Mouse (Mus musculus) lung, embryonic 16.5 days (tissue): Measurements from ENCODE around the gene Map4. TPM values are rescaled to one million over a fixed set of nuclear protein-coding genes. Genes with fewer than 3 reads are reported as not detected.
A peak's percentile ranks its signal among the peaks of the same experiment; 100 is the strongest.

Experiments used
- ATAC-seq: fragments of 200-750 bp; cut with Nextera tagmentation; 2 replicates; pipeline ENCODE4 v1.8.0; 2017; ENCODE audit warnings: low read depth, mild to moderate bottlenecking, moderate library complexity
- H3K27ac ChIP-seq: fragments of 300-500 bp; sonication (generic); 2 replicates; pipeline ENCODE4 v1.5.1; 2014; ENCODE audit warnings: mild to moderate bottlenecking, control low read depth, low read length
- H3K27me3 ChIP-seq: fragments of 300-500 bp; sonication (generic); 2 replicates; pipeline ENCODE4 v1.6.1; 2014; ENCODE audit warnings: low read depth, low read length, mixed read lengths; ENCODE audit not compliant: control insufficient read depth, insufficient read depth
- H3K36me3 ChIP-seq: fragments of 300-500 bp; sonication (generic); 2 replicates; pipeline ENCODE4 v1.6.1; 2014; ENCODE audit warnings: low read length; ENCODE audit not compliant: control insufficient read depth, insufficient read depth
- H3K4me1 ChIP-seq: fragments of 300-500 bp; sonication (generic); replicated peaks from 2 replicates; pipeline ENCODE4 v1.6.1; 2014; ENCODE audit warnings: low read length, mixed read lengths; ENCODE audit not compliant: control insufficient read depth, insufficient read depth
- H3K4me2 ChIP-seq: fragments of 300-500 bp; sonication (generic); 2 replicates; pipeline ENCODE4 v1.6.1; 2014; ENCODE audit warnings: low read depth, low read length, control low read depth
- H3K4me3 ChIP-seq: fragments of 300-500 bp; sonication (generic); 2 replicates; pipeline ENCODE4 v1.5.1; 2014; ENCODE audit warnings: mild to moderate bottlenecking, low read length, control low read depth
- H3K9ac ChIP-seq: fragments of 300-500 bp; sonication (generic); 2 replicates; pipeline ENCODE4 v1.6.1; 2014; ENCODE audit warnings: low read length, control low read depth
- H3K9me3 ChIP-seq: fragments of 300-500 bp; sonication (generic); 2 replicates; pipeline ENCODE4 v1.6.1; 2016; ENCODE audit warnings: low read length; ENCODE audit not compliant: control insufficient read depth
- WGBS: fragments of 180-500 bp; shearing (Covaris S2); extraction: QIAGEN DNeasy Blood & Tissue Kit; methylation state at CpG from one replicate; pipeline ENCODE4 v1.1.7; 2014; 5-methylcytosine and 5-hydroxymethylcytosine counted together
- polyA plus RNA-seq: library from polyadenylated mRNA; unstranded; fragments of >200 nt; fragmentation: Nextera tagmentation; extraction: Ambion mirVana; gene quantifications from 2 replicates; pipeline ENCODE4 v1.2.1, GENCODE M21; 2015

Gene Map4
- polyA plus RNA-seq, 1 experiment from 2014 or later: 56.2 TPM

DNA sequence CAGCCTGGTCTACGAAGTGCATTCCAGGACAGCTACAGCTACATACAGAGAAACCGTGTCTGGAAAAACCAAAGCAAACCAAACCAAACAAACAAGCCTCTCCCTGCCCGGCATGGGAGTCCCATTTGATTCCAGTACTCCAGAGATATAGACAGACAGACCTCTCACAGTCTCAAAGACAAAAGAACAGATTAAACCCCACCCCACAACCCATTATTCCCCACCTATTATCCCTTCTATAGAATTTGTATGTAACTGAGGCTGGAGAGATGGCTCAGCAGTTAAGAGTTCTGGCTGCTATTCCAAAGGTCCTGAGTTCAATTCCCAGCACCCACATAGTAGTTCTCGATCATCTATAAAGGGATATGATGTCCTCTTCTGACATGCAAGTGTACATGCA, 21.3 kb upstream of the Map4 start:
- Histone ChIP-seq H3K4me3 (no peak overlapping the region), H3K9ac (no peak overlapping the region), H3K9me3 (no peaks in the 10 kb centered on the region), H3K36me3 (no peaks in the 10 kb centered on the region), H3K4me1 (peaks cover 3% of the 10 kb centered on the region; the same call in 1 of the 2 replicates), H3K4me2 (no peak overlapping the region), H3K27ac (no peak overlapping the region), H3K27me3 (no peaks in the 10 kb centered on the region)
- 81% methylated on average over 4 of the region's 4 CpGs for WGBS
- ATAC-seq: no peak

DNA sequence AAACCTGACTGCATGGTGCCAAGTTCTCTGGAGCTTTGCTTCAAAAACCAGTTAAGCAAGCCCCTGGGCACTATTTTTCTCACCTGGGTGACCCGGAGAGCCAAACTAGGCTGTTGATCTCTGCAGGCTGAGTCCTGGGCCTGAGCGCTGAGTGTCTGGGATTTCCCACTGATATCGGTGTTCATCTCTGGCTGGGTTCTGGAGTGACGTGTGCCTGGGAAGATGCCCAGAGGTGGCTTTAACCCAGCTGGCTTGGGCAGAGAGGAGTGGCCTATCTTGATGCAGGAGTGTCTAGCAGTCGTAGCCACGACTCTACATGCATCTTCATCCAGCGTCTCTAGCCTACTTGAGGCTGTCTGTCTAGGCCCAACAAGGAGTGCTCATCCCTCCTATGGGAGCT, 19.5 kb upstream of the Map4 start:
- Histone ChIP-seq H3K9me3 (no peaks in the 10 kb centered on the region), H3K4me3 (no peak overlapping the region), H3K9ac (no peak overlapping the region), H3K27ac (no peak overlapping the region), H3K27me3 (no peaks in the 10 kb centered on the region), H3K36me3 (no peaks in the 10 kb centered on the region), H3K4me1 (peaks cover 3% of the 10 kb centered on the region; the same call in 1 of the 2 replicates), H3K4me2 (no peak overlapping the region)
- WGBS: 75% methylated on average over 7 of the region's 7 CpGs
- ATAC-seq: no peak

DNA sequence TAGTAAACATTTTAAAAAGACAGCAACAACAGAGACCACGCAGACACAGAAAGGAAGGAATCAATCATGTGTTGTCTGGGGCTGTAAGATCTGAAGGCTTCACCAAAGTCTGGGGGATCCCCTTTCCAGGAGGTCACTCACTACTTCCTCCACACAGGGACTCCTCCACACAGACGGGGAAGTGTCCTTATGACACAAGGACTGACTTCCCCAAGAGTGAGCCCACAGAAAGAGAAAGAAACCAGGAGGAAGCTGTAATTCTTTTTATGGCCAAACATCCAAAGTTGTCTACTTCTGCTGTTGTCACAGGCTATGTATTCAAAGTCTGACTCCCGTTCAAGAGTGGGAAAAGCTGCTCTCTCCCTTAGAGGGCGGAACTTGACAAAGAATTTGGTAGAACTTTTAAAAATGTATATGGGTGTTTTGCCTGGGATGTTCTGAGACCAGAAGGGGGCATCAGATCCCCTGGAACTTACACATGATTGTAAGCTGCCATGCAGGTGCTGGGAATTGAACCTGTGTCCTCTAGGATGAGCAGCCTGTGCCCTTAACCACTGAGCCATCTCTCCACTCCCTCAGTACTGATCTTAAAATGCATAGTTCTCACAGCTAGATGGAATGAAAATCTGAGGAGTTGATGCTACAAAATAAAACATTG, 16.9 kb upstream of the Map4 start:
- H3K27ac ChIP-seq: no peak overlapping the region
- WGBS: 43% methylated on average over 4 of the region's 4 CpGs
- H3K27me3 ChIP-seq: no peaks in the 10 kb centered on the region
- no peaks in the 10 kb centered on the region for H3K4me1 ChIP-seq
- no peaks in the 10 kb centered on the region for H3K36me3 ChIP-seq
- no peaks in the 10 kb centered on the region for H3K9me3 ChIP-seq
- peak; percentile 17; the same call in 1 of the 2 replicates for ATAC-seq
- H3K4me3 ChIP-seq: no peak overlapping the region
- H3K9ac ChIP-seq: no peak overlapping the region
- no peak overlapping the region for H3K4me2 ChIP-seq

DNA sequence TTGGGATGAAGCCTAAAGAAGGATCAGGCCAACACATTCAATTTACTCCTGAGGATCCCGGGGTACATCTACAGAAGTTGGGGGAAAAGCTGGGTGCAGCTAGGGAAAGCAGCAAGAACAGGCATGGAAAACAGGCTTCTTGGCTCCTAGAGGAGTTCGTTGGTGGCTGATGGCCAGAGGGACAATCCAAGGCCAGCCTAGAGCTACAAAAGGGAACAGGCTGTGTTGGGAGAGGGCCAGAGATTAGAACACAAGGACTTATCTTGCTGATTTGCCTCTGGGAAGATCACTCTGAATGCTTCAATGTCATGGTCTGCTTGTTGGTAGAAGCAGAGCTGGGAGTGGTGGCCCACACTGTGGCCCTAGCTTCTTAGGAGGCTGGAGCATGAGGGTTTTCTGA, 13.3 kb upstream of the Map4 start:
- Histone ChIP-seq H3K4me3 (no peak overlapping the region), H3K4me1 (no peaks in the 10 kb centered on the region), H3K9me3 (no peaks in the 10 kb centered on the region), H3K27me3 (no peaks in the 10 kb centered on the region), H3K4me2 (no peak overlapping the region), H3K27ac (no peak overlapping the region), H3K9ac (no peak overlapping the region), H3K36me3 (no peaks in the 10 kb centered on the region)
- 83% methylated on average over 2 of the region's 2 CpGs for WGBS
- no peak for ATAC-seq

DNA sequence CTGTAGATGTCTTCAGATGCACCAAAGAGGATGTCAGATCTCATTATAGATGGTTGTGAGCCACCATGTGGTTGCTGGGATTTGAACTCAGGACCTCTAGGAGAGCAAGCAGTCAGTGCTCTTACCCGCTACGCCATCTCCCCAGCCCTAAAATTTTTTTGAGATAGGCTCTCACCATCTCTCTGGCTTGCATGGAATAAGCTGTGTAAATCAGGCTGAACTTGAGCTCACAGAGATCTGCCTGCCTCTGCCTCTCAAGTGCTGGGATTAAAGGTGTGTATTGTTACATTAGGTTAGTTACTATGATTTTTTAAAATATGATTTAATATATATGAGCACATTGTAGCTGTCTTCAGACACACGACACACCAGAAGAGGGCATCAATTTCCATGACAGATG, 2.1 kb upstream of the Map4 start:
- Histone ChIP-seq H3K9me3 (no peaks in the 10 kb centered on the region), H3K9ac (no peak overlapping the region), H3K4me1 (peaks cover 10% of the 10 kb centered on the region), H3K36me3 (no peaks in the 10 kb centered on the region), H3K4me3 (no peak overlapping the region), H3K4me2 (no peak overlapping the region), H3K27me3 (no peaks in the 10 kb centered on the region), H3K27ac (no peak overlapping the region)
- ATAC-seq: no peak
- 93% methylated on average over 3 of the region's 3 CpGs for WGBS

DNA sequence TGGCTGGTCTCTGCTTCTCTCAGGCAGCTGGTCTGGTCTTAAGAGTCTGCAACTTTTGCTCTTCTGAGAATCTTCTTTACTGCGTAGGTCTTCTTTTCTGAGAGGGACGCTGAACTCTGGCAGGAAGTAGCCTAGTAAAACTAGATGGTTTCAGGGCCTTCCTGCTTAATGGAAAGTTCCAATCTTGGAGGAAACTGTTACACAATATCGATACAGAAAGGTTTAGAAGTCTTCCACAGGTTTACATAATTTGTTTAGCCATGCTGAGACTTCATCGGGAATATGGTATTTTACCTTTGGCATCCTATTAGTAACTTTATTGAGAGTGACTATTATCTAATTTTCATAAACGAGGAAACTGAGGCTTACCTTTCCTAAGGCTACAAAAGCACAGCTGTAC, 1.2 kb upstream of the Map4 start:
- 89% methylated on average over 5 of the region's 5 CpGs for WGBS
- Histone ChIP-seq H3K36me3 (no peaks in the 10 kb centered on the region), H3K4me1 (peaks cover 10% of the 10 kb centered on the region), H3K4me2 (no peak overlapping the region), H3K9ac (no peak overlapping the region), H3K9me3 (no peaks in the 10 kb centered on the region), H3K27me3 (no peaks in the 10 kb centered on the region), H3K27ac (no peak overlapping the region), H3K4me3 (no peak overlapping the region)
- ATAC-seq: no peak

DNA sequence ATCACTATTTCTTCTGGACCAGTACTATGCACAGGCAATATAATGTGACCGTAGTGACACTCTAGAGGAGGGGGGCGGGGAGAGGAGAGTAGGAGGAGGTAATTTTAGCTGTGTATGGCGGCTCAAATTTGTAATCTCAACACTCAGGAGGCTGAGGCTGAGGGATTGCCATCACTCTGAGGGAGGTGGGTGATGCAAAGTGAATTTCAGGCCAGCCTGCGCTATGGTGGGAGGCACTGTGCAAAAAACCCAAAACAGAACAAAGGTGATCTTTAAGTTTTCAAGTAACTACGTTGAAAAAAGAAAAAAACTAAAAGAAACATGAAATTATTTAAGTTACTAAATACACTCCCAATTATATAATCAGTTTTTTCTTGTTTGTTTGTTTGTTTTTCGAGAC, 508 bp upstream of the Map4 start:
- WGBS: 51% methylated on average over 6 of the region's 6 CpGs
- Histone ChIP-seq H3K27ac (peak overlapping the region; percentile 97), H3K4me2 (peak overlapping the region; percentile 47), H3K4me1 (peaks cover 10% of the 10 kb centered on the region), H3K36me3 (no peaks in the 10 kb centered on the region), H3K9ac (peak overlapping the region; percentile 72), H3K9me3 (no peaks in the 10 kb centered on the region), H3K4me3 (peak overlapping the region; percentile 77), H3K27me3 (no peaks in the 10 kb centered on the region)
- no peak for ATAC-seq

DNA sequence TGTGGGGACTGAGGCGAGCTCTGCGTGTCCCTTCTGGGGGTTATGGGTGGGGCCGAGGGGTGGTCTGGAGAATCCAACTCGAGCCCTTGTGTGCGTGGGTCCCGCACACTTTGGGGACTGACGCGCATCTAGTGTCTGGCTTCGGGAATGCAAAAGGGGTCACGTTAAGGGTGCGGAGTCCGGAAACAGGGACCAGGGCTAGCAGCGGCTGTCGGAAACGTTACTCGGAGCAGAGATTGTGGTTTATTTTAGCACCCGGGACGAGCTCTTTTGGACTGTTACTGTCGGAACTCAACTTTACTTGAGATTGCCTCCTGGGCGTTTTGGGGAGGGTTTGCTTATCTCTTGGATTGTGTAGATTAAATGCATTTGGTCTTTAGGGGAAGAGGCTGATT, 1.1 kb downstream of the Map4 start:
- no peaks in the 10 kb centered on the region for H3K9me3 ChIP-seq
- peak overlapping the region; percentile 79 for H3K4me2 ChIP-seq
- ATAC-seq: no peak
- H3K27ac ChIP-seq: peak overlapping the region; percentile 93
- H3K9ac ChIP-seq: peak overlapping the region; percentile 74
- no peaks in the 10 kb centered on the region for H3K27me3 ChIP-seq
- peak overlapping the region; percentile 77 for H3K4me3 ChIP-seq
- WGBS: under 1% methylated on average over 20 of the region's 20 CpGs
- peaks cover 10% of the 10 kb centered on the region for H3K4me1 ChIP-seq
- no peaks in the 10 kb centered on the region for H3K36me3 ChIP-seq

DNA sequence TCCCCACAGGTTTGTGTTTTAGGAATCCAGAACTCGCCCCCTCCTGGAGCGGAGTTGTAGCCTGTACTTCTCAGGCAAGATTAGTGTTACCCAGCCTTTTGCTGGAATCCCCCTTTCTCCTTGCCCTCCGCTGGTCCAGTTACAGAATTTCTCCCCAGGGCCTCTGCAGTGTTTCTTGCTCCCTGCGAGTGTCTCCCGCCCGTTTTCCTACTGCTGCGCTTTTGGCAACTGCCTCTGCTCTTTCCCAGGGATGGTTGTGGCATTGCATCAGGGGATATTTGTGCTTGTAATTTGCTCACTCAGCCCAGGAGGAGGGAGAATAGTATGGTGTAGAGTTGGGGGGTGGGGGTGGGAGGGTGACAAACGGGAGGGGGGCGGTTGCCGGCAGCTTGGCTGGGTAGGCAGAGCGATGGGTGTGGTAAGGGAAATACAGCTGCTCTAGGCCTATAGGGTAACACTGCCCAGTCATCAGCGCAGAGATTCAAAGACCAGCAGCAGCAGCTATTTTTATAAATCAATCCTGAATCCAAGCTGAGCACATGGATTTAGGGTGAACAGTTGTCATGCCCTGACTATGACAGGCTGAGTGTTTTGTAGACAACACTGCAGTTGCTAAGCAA, 1.6 kb downstream of the Map4 start:
- ATAC-seq: peak; percentile 5; the same call in 1 of the 2 replicates

More for the DNA sequence above, 1.6 kb downstream of the Map4 start:
- Histone ChIP-seq H3K27ac (peak overlapping the region; percentile 93), H3K27me3 (no peaks in the 10 kb centered on the region), H3K9ac (peak overlapping the region; percentile 74), H3K4me3 (peak overlapping the region; percentile 77), H3K4me2 (peak overlapping the region; percentile 79), H3K9me3 (no peaks in the 10 kb centered on the region), H3K4me1 (peaks cover 10% of the 10 kb centered on the region), H3K36me3 (no peaks in the 10 kb centered on the region)
- WGBS: 1% methylated on average over 12 of the region's 12 CpGs
